Mouse (Mus musculus) natural killer cell, adult 2 months (primary cell): ENCODE data around the gene Nsl1.
A peak's percentile ranks its signal among the peaks of the same experiment; 100 is the strongest.

Experiments
- DNase-seq, 2 experiments: peaks; one replicate each; pipeline ENCODE4 v3.0.0; 2022; ENCODE audit warnings: low spot score in 2 of 2

Nsl1 gene

GRCm38 (mm10) chr1:191093578-191093977 lies 30.8 kb downstream of the Nsl1 start:
- no peak for DNase-seq

DNA sequence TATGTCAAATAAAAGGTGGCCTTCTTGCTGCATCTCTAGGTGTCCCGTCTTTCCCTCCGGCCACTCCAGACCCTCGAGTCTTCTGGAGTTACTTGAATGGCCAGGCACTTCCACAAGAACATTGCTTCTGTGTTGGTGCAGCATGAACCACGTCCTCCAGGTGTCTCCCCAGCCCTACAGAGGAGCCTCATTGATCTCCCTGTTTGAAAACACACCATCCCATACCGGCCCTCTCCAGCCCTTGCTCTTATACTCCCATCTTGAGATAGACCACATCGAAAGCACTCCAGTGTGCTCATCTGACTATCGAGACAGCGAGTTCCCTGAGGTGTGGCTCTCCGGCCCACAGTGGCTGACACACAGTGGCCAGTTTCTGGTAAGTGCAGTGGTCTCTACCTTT lies 32.2 kb downstream of the Nsl1 start:
- no peak for DNase-seq

GRCm38 (mm10) chr1:191096871-191097681 lies 34.3 kb downstream of the Nsl1 start:
- DNase-seq = peak in 1 of 2 experiments; percentile 14

DNA sequence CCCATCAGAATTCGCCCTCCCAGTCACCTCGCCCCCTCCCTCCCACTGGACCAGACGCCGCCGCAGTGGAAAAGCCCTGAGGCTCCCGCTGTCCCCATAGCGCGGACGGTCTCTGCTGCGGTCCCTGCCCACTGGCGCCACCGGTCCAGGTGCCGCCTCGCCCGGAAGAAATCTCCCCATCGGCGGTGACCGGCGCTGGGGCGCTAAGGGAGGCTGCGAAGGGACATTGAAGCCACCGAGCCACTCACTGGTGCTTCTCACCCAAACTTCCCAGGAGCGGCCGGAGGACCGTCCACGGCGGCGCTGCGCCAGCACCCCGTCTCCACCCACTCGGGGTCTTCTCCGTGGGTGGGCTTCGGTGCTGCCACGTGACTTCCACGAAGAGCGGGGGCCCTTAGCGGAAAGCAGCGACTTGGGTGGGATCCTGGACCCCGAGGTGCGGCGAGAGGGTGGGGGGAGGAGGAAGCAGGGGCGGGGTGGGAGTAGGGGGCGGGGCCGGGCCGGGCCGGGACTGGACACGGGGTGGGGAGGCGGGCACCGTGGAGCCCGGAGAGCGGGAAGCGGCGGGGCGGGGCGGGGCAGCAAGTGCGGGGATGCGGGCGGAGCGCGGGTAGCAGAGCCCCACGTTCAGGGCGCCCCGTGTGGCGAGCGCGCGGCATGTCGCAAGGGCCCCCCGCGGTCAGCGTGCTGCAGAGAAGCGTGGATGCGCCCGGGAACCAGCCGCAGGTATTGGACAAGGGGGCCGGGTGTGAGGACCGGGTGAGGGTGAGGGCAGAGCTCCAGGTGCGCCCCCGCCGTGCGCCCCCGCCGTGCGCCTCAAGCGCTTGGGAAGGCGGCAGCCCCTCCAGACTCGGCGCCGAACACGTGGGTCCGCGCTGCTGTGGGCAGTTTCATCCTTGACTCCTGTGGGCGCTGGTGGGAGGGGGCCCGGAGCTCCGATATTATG lies 35.3 kb downstream of the Nsl1 start, which contains the start of gene Batf3:
Batf3 (plus strand) TSS at position 46 of the 946 bp plus-strand sequence.
- DNase-seq = peak in 1 of 2 experiments; percentile 32

- no peak for DNase-seq
These were observed 36.3 kb downstream of the Nsl1 start for GRCm38 (mm10) chr1:191099114-191099513.

- DNase-seq = no peak
These were observed 37.0 kb downstream of the Nsl1 start for GRCm38 (mm10) chr1:191099772-191100291.

DNA sequence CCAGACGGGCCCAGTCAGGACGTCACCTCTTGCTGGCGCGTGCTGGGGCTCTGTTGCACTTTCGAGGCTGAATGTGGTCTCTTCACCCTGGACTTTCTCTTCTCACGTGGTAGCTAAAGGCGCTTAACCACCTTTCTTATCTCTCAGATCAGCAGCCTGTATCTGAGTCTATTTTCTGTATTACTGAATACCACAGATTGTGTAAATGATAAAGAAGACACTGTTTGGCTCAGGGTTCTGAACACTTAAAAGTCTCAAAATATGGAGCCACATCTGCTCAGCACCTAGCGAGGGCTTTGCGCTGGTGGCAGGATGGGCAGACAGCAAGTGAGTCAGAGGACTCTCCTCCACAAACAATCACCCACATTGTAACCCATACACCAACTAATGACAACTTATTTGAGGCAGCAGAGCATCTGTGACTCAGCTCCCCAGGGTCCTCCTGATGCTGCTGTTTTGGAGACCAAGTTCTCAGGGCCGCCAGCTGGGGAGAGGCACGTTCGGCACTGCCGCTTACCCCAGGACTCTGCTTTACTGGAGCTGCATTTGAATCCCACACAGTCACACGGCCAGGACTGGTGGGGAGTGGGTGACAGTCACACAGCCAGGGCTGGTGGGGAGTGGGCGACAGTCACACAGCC lies 40.0 kb downstream of the Nsl1 start:
- DNase-seq = peak; percentile 39 to 51

DNA sequence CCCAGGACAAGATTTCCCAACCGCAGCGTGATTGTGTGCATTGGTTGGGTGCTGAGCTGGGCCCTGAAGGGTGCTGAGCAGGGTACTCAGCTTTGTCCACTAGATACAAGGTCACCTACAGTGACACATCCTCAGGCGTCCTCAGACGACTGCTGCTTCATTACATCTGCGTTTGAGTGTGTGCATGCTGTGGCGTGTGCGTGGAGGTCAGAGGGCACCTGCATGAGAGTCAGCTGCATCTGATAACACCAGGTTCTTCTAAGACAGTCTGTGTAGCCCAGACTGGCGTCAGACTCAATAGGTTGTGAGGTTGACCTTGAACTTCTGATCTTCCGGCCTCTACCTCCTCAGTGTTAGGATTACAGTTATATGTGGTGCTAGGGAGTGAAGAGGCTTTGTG lies 42.4 kb downstream of the Nsl1 start:
- DNase-seq = no peak

- DNase-seq = no peak
These were observed 44.5 kb downstream of the Nsl1 start for GRCm38 (mm10) chr1:191107306-191107705.

DNA sequence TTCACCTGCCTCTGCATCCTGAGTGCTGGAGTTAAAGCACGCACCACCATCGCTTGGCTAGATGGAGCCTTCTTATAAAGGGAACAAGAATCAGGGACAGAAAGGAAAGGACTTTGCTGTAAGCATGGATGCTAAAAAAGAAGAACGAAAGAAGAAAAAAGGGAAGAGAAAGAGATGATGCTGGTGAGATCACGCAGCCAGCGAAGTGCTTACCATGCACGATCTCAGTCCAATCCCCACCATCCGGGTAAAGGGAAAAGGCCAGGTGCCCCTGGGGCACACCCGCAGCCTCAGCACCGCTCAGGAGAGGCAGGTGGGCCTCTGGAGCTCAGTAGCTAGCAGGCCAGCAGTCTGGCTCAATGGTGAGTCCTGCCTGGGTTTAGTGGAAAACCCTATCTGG lies 47.1 kb downstream of the Nsl1 start:
- no peak for DNase-seq

DNA sequence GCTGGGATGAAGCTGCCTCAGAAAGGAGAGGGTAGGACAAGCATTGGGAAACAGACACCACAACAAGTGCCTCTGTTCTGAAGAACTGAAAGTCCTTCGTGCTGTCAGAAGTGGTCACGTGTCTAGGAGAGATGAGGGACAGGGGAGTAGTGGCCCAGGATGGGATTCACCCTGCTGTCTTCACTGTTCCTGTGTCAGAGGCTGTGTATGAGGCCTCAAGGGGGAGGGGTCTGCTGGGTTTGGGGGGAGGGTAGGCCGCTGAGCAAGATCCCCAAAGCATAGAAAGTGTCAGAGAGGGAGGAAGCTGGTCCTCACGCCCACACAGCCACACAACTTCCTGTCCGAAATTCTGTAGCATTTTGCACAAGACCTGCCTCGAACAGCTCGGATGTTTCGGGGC lies 48.3 kb downstream of the Nsl1 start:
- DNase-seq = peak; percentile 32 to 51

DNA sequence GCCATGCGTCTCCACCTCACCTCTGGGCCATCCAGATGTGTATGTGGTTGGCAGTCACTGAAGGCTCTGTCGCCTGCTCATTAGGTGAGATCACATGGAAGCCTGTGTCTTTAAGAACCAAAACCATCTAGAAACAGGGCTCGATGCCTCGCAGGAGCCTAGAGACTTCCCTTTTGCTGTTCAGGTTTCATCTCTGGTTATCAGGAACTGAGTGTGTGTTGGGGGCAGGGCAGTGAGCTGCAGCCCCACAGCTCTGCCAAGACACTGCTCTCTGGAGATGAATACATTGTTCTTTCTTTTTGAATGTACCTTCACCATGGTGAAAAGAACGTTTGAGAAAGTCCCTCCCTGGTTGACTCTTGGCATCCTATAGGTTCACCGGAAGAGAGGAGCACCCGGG lies 52.1 kb downstream of the Nsl1 start:
- no peak for DNase-seq

DNA sequence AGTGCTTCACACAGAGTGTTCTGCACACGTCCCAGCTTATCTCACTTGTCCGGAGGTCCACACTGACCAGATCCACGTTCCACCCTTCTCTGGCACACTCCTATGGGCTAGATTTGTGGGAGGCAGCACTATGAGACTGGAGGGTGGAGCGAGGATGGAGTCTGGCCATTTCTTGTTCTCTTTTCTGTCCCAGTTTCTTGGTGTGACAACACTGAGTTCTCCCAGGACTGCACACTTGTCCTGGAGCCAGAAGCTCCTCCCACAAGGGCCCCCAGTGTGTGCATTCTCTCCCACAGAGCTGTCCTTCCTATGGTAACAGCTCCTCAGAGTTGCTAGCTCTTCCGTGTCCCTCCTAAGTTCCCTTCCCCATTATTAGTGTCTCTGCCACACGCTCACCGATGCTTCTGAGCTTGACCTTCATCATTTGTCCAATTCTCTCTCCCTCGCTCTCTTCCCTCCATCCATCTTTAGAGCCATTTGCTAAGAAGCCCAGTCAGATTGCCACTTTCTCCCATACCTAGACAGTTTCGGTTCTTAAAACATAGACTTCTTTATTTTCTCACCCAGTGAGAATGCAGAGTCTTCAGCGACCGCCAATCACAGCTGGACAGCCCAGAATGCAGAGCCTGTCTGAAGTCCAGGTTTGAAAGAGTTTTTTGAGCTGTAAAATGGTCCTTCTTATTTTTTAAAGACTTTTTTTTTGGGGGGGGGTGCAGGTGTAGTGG lies 52.9 kb downstream of the Nsl1 start:
- no peak for DNase-seq

GRCm38 (mm10) chr1:191122744-191123143 lies 59.9 kb downstream of the Nsl1 start:
- no peak for DNase-seq

DNA sequence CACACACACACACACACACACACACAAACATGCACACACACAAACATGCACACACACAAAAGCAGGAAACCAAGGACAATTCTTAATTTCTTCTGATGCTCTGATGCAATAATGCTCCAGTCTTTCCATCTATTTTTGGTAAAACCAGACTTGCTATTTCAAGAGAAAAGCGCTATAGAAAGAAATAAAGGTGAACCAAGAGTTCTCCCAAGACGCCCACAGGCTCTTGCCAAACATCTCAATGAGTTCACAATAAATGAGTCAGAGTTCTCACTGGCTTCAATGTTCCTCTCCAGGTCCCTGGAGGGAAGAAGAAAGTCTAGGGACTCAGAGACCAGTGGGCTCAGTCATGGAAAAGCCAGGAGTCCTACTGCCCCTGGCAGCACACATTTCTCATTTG lies 60.9 kb downstream of the Nsl1 start:
- DNase-seq = no peak

- peak in 1 of 2 experiments; percentile 15 for DNase-seq
These were observed 61.5 kb downstream of the Nsl1 start for GRCm38 (mm10) chr1:191124288-191124687.

DNA sequence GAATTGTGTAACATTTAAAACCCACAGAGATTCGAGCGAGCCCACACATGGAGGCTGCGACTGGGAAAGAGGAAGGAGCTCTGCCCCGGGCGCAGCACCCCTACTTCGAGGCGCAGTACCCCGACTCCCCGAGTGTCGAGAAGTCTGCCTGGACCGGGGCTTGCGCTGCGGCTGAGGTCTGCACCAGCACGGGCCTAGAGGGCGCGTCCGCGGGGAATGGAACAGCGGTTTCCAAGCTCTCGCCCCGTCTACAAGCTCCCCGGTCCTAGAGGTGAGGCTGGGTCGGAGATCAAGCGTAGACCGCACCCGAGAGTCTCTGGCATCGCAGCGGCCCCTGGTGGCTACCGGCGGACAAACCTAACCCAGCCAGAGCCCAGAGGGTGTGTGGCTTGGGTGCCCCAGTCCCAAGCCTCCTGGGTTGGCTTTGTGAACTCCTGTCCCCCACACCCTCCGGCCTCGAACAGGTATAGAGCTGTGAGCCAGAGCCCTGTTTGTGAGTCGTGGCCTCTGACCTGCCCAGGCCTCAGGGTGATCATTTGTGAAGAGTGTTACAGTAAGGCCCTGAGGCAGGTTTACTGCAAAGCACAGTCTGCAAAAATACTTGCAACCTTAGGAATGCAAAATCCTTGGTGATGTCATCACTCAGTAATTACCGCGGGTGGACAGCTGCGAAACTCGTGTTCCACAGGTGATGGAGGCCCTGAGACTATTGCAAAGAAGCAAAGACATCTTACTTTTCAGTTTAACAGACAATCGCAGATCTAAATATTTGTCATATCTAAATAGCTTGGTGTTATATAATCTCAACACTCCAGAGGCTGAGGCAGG lies 63.2 kb downstream of the Nsl1 start:
- peak; percentile 43 to 66 for DNase-seq

- no peak for DNase-seq
These were observed 68.9 kb downstream of the Nsl1 start for GRCm38 (mm10) chr1:191131692-191132091.

DNA sequence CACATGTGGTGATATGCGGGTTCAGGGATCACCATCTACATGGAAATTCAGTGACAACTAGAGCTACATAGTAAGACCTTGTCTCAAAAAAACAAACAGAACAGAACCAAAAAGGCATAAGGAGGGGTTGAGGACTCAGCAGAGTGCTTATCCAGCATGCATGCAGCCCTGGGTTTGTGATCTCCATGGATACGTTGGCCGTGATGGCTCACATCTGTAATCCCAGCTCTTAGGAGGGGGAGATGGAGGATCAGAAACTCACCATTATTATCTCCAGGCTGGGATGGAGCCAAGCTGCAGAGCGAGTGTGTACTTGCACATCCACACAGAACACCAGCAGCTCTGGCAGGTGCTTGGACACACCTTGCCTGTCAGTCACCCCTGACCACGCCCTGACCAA lies 69.4 kb downstream of the Nsl1 start:
- no peak for DNase-seq

GRCm38 (mm10) chr1:191132934-191133333 lies 70.1 kb downstream of the Nsl1 start:
- no peak for DNase-seq
